Mouse (Mus musculus) gastrocnemius, postnatal 25 days (tissue): ENCODE measurements around the gene Sag. TPM values are rescaled to one million over a fixed set of nuclear protein-coding genes. Genes with fewer than 3 reads are reported as not detected.

ENCODE experiments used
- total RNA-seq, 2 experiments: library from RNA; stranded (reverse); gene quantifications; 1 replicate in 1 of 2; 2 replicates in 1 of 2; pipeline ENCODE4 v1.2.3; 2021

The Sag gene
- total RNA-seq, 2 experiments from 2014 or later, result 0.24 TPM; not detected in 1

Other genes with a start within 250 kb of the Sag start
- under 1 TPM; 0.28 to 0.35 TPM for gene Ngef, start 229.8 kb upstream of the Sag start, total RNA-seq
- 1 to 10 TPM; 1.9 to 5.3 TPM for gene Inpp5d, start 183.4 kb upstream of the Sag start, total RNA-seq
- 10 to 100 TPM; 16.1 to 17.6 TPM for gene Atg16l1, start 47.8 kb upstream of the Sag start, total RNA-seq
- 10 to 100 TPM; 28.5 to 34.6 TPM for gene Dgkd, start 49.6 kb downstream of the Sag start, total RNA-seq
- 10 to 100 TPM in 1 of 2 experiments, 1 to 10 TPM in 1; 9.0 to 10.6 TPM for gene Usp40, start 204.9 kb downstream of the Sag start, total RNA-seq